Mouse (Mus musculus) forebrain, embryonic 13.5 days (tissue): ENCODE results near the gene Fat2. TPM values are rescaled to one million over a fixed set of nuclear protein-coding genes. Genes with fewer than 3 reads are reported as not detected.

Experiments
- ATAC-seq: fragments of 200-750 bp; cut with Nextera tagmentation; 2 replicates; pipeline ENCODE4 v1.8.0; 2017
- H3K27ac ChIP-seq: fragments of 300-500 bp; sonication (generic); 2 replicates; pipeline ENCODE4 v1.5.1; 2015; ENCODE audit warnings: inconsistent platforms, mild to moderate bottlenecking, moderate library complexity
- H3K27me3 ChIP-seq: fragments of 300-500 bp; sonication (generic); 2 replicates; pipeline ENCODE4 v1.6.1; 2015; ENCODE audit warnings: mild to moderate bottlenecking, inconsistent platforms
- H3K36me3 ChIP-seq: fragments of 300-500 bp; sonication (generic); 2 replicates; pipeline ENCODE4 v1.6.1; 2015; ENCODE audit warnings: mild to moderate bottlenecking, inconsistent platforms; ENCODE audit not compliant: poor library complexity, severe bottlenecking
- H3K4me1 ChIP-seq: fragments of 300-500 bp; sonication (generic); 2 replicates; pipeline ENCODE4 v1.6.1; 2015; ENCODE audit warnings: inconsistent platforms
- H3K4me2 ChIP-seq: fragments of 300-500 bp; sonication (generic); 2 replicates; pipeline ENCODE4 v1.6.1; 2015; ENCODE audit warnings: inconsistent platforms, mild to moderate bottlenecking, moderate library complexity
- H3K4me3 ChIP-seq: fragments of 300-500 bp; sonication (generic); 2 replicates; pipeline ENCODE4 v1.5.1; 2015; ENCODE audit warnings: mild to moderate bottlenecking, inconsistent platforms
- H3K9ac ChIP-seq: fragments of 300-500 bp; sonication (generic); 2 replicates; pipeline ENCODE4 v1.6.1; 2015; ENCODE audit warnings: mild to moderate bottlenecking, inconsistent platforms
- H3K9me3 ChIP-seq: fragments of 300-500 bp; sonication (generic); replicated peaks from 2 replicates; pipeline ENCODE4 v1.6.1; 2016; ENCODE audit warnings: inconsistent platforms
- WGBS: fragments of 180-500 bp; shearing (Covaris S2); methylation state at CpG from one replicate; pipeline ENCODE4 v1.1.7; 2015; 5-methylcytosine and 5-hydroxymethylcytosine counted together
- polyA plus RNA-seq: library from polyadenylated mRNA; unstranded; fragments of >200 nt; fragmentation: Nextera tagmentation; extraction: Ambion mirVana; gene quantifications from 2 replicates; pipeline ENCODE4 v1.2.1, GENCODE M21; 2015

The Fat2 gene
- polyA plus RNA-seq = not detected in 2 replicates

DNA sequence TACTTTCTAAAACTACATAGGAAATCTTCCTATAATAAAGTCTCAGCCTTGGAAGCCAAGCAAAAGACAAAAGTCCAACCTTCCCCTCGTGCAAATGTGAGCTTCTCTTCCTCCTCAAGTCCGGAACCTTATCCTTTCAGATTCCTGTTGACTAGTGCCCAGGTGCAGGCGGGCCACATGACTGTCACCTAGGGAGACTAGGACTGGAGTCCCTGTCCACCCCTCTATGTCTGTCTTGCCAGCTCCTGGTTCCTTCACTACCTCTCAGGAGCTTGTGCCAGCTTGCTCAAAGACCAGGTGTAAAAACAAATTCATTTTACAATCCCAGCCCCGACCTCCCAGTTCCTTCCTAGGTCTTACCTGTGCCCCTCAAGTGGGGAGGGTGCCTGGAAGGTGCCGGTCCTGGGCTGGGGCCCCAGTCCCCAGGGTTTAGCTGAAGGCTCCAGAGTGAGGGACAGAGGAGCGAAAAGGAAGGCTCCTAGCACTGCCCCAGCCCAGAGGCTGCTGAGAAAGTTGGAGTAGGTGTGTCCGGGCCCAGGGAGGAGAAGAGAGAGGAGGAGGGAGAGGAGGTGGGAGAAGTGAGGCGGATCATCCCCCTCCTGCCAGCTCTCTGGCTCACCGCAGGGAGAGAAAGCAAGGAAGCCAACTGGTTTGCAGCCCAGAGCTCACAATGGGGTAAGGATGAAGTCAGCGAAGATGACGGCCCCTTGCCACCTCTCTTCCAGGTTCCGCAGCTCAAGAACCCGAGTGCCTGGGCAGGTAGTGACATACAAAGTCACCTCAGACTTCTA lies at the start of gene Fat2:
TSS of gene Fat2 (minus strand) at position 464 of the 791 bp plus-strand sequence.
- H3K27me3 ChIP-seq = no peaks in the 10 kb centered on the region
- ATAC-seq = no peak
- 47% methylated on average over 13 of the region's 13 CpGs for WGBS

DNA sequence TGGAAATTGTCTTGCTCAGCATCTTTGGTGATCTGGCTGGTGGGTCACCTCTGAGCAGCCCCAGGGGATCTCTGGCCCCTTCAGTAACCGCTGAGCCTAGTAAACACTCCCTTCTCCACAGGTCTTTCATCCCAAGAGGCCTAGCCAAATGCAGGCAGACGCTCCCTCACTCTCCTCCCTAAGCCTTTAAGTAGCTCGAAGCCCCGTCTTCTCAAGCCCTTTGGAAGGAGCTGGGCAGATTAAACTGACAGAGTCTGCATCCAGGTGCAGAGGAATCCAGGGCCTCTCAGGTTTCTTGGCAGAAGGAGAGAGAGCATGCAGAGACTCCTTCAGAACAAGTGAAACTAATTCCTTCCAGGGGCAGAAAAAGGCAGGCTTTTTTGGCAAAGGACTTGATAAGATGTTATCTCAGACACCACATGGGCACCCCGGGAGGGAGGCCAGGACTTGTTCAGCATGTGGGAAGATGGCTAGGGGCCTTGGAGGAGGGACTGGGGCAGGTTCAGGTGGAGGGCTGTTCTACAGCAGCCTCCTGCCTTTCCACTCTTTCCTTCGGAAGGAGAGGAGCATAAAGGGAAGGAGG lies 47.2 kb upstream of the Fat2 start:
- no peak overlapping the region for H3K9ac ChIP-seq
- WGBS = 25% methylated on average over 6 of the region's 6 CpGs
- H3K4me1 ChIP-seq = peaks cover under 1% of the 10 kb centered on the region; the same call in 1 of the 2 replicates
- H3K4me3 ChIP-seq = no peak overlapping the region
- no peak for ATAC-seq
- no peaks in the 10 kb centered on the region for H3K9me3 ChIP-seq
- H3K36me3 ChIP-seq = no peaks in the 10 kb centered on the region
- no peak overlapping the region for H3K27ac ChIP-seq
- H3K4me2 ChIP-seq = no peak overlapping the region
- H3K27me3 ChIP-seq = peaks cover 5% of the 10 kb centered on the region; the same call in 1 of the 2 replicates

More for the DNA sequence above, at the start of gene Fat2:
- H3K36me3 ChIP-seq = no peaks in the 10 kb centered on the region
- no peaks in the 10 kb centered on the region for H3K9me3 ChIP-seq
- H3K4me1 ChIP-seq = no peaks in the 10 kb centered on the region
- H3K4me3 ChIP-seq = no peak within 1 kb of the TSS
- H3K27ac ChIP-seq = no peak within 1 kb of the TSS
- no peak within 1 kb of the TSS for H3K4me2 ChIP-seq
- H3K9ac ChIP-seq = no peak within 1 kb of the TSS

DNA sequence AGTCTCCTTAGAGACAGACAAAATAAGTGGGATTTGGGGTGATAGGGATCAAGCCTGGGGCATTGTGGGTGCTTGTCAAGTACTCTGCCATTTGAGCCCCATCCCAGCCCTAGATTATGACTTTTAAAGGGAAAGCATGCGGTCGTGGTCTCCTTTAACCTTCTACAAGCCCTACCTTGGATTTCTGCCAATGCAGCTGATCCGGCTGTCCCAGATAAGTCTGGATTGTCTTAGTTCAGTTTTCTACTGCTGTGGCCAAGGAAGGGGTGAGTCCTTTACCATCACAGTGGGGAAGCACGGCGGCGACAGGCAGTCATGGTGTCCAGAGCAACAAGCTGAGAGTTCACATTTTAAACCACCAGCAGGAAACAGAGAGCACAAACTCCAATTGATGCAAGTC lies 44.5 kb upstream of the Fat2 start:
- ATAC-seq = no peak
- no peaks in the 10 kb centered on the region for H3K36me3 ChIP-seq
- WGBS = 63% methylated on average over 6 of the region's 6 CpGs
- H3K4me3 ChIP-seq = no peak overlapping the region
- H3K27me3 ChIP-seq = no peaks in the 10 kb centered on the region
- no peak overlapping the region for H3K4me2 ChIP-seq
- H3K9ac ChIP-seq = no peak overlapping the region
- H3K27ac ChIP-seq = no peak overlapping the region
- H3K9me3 ChIP-seq = no peaks in the 10 kb centered on the region
- H3K4me1 ChIP-seq = peaks cover 6% of the 10 kb centered on the region; the same call in 1 of the 2 replicates

- WGBS = 63% methylated on average over 5 of the region's 5 CpGs
Observed at GRCm38 (mm10) chr11:55378371-55378770, 42.0 kb upstream of the Fat2 start.

GRCm38 (mm10) chr11:55373838-55374237 lies 37.5 kb upstream of the Fat2 start:
- 57% methylated on average over 6 of the region's 6 CpGs for WGBS
- H3K4me1 ChIP-seq = peaks cover 6% of the 10 kb centered on the region; the same call in 1 of the 2 replicates
- H3K9me3 ChIP-seq = no peaks in the 10 kb centered on the region
- H3K4me2 ChIP-seq = no peak overlapping the region
- 0 out of 2 replicates have a peak, but pooled peaks cover 5% of the 10 kb centered on the region for H3K27me3 ChIP-seq
- H3K9ac ChIP-seq = no peak overlapping the region
- no peak overlapping the region for H3K4me3 ChIP-seq
- ATAC-seq = no peak
- no peaks in the 10 kb centered on the region for H3K36me3 ChIP-seq
- no peak overlapping the region for H3K27ac ChIP-seq

More at GRCm38 (mm10) chr11:55378371-55378770, 42.0 kb upstream of the Fat2 start:
- ATAC-seq = peak; percentile 75
- Histone ChIP-seq H3K4me1 (peaks cover 6% of the 10 kb centered on the region; the same call in 1 of the 2 replicates), H3K9ac (no peak overlapping the region), H3K36me3 (no peaks in the 10 kb centered on the region), H3K27me3 (0 out of 2 replicates have a peak, but pooled peaks cover 5% of the 10 kb centered on the region), H3K9me3 (no peaks in the 10 kb centered on the region), H3K4me2 (no peak overlapping the region), H3K4me3 (no peak overlapping the region), H3K27ac (no peak overlapping the region)

DNA sequence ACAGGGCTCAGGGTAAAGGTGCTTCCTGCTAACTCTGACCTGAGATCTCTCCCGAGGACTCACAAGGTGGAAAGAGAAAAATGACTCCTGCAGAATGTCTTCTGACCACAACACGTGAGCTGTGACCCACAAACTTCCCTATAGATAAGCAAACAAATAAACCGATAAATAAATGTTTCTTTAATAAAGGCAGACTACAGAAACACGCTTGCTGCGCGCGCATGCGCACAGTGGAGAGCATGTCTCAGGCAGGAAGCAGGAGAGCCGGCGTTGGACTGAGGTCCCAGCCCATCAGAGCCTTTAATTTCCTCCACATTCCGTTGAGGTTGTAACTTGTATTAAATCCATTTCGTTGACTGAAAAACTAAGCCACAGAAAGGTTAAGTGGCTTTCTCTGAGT lies 37.0 kb upstream of the Fat2 start:
- Histone ChIP-seq H3K27ac (no peak overlapping the region), H3K36me3 (no peaks in the 10 kb centered on the region), H3K27me3 (0 out of 2 replicates have a peak, but pooled peaks cover 5% of the 10 kb centered on the region), H3K4me2 (no peak overlapping the region), H3K9me3 (no peaks in the 10 kb centered on the region), H3K4me3 (no peak overlapping the region), H3K9ac (no peak overlapping the region), H3K4me1 (peaks cover 3% of the 10 kb centered on the region; the same call in 1 of the 2 replicates)
- ATAC-seq = no peak
- 91% methylated on average over 12 of the region's 12 CpGs for WGBS

DNA sequence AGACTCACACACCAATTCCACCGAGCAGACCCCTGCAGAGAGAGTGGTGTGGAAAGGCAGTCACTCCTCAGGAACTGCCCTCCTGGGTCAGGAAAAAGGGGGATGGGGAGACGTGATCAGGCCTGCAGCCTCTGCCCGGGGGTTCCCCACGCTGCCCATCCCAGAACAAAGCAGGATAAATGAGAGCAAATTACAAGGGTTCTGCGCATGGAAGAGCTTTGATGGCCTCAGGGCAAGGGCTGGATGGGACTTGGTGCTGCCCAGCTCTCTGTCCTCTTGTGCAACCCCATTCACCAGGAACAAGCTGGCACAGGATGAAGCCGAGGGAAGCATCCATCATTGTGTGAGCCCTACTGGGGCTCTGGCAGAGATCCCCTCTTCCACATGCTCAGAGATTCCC lies 35.6 kb upstream of the Fat2 start:
- Histone ChIP-seq H3K9me3 (no peaks in the 10 kb centered on the region), H3K27me3 (0 out of 2 replicates have a peak, but pooled peaks cover 5% of the 10 kb centered on the region), H3K27ac (no peak overlapping the region), H3K4me1 (no peaks in the 10 kb centered on the region), H3K36me3 (no peaks in the 10 kb centered on the region), H3K4me2 (no peak overlapping the region), H3K4me3 (no peak overlapping the region), H3K9ac (no peak overlapping the region)
- no peak for ATAC-seq
- WGBS = 47% methylated on average over 6 of the region's 6 CpGs

DNA sequence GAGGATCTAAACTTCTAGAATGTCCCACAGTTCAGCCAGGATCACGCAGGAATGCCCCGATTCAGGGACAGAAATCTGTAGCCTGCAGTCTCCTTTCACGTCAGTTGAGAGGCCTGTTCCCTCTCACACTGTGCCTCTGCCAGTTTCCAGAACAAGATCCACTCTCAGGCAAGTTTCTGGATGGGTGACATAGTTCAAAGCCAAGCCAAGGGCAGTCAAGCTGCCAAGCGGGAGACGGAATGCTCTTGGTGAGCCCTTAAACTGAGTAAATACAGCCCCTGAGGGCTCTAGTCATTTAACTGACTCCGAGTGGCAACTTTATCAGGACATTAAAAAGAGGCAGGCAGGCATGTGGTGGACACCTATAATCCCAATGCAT lies 32.7 kb upstream of the Fat2 start:
- Histone ChIP-seq H3K27me3 (no peaks in the 10 kb centered on the region), H3K4me3 (no peak overlapping the region), H3K4me1 (no peaks in the 10 kb centered on the region), H3K4me2 (no peak overlapping the region), H3K36me3 (no peaks in the 10 kb centered on the region), H3K9ac (no peak overlapping the region), H3K9me3 (no peaks in the 10 kb centered on the region), H3K27ac (no peak overlapping the region)
- WGBS = 72% methylated on average over 6 of the region's 6 CpGs
- no peak for ATAC-seq

DNA sequence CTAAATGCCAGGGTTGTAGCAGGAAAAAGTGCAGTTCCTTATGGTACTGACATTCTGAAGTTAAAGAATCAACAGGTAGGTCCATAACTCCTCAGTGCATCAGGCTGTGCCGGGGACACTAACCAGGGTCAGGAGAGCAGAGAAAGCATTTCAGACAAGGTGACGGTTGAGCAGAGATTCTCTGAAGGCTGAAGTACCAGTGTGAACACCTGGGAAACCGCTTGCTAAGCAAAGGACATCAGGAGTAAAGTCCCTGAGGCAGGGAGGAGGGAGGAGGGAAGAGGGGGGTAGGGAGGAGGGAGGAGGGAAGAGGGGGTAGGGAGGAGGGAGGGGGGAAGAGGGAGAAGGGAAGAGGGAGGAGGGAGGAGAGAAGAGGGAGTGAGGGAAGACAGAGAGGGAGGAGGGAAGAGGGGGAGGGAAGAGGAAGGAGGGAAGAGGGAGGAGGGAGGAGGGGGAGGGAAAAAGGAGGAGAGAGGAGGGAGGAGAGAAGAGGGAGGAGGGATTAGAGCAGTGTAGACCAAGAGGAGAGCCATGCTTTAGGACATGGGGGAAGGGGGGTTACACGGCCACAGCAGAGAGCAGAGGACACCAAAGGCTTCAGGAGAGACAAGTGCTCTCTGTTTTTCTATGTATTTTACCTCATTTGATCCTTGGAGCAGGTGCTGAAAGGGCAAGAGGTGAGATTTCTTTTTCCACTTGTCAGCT lies 32.2 kb upstream of the Fat2 start:
- Histone ChIP-seq H3K4me2 (no peak overlapping the region), H3K9me3 (no peaks in the 10 kb centered on the region), H3K9ac (no peak overlapping the region), H3K4me3 (no peak overlapping the region), H3K27ac (no peak overlapping the region), H3K36me3 (no peaks in the 10 kb centered on the region), H3K4me1 (no peaks in the 10 kb centered on the region), H3K27me3 (no peaks in the 10 kb centered on the region)
- no peak for ATAC-seq
- WGBS = 72% methylated on average over 4 of the region's 4 CpGs

DNA sequence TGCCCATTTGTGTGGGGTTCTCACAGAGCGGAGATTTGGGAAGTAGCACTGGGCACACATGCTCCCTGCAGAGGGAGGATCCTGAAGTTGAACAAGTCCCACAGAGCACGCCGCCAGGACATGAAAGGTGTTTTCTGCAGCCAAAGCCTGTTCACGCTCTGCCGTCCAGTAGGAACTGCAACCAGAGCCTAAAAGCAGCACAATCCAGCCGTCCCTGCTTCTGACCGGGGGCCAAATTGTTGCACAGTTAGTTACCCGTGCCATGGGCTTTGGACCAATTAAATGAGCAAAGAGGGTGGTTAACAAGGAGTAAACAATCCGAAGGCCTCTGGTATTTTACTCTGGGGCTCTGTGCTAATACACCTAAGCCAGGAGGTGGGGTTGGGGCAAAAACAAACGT lies 31.4 kb upstream of the Fat2 start:
- 67% methylated on average over 10 of the region's 10 CpGs for WGBS
- ATAC-seq = no peak

GRCm38 (mm10) chr11:55365840-55366239 lies 29.5 kb upstream of the Fat2 start:
- H3K27me3 ChIP-seq = no peaks in the 10 kb centered on the region
- no peak for ATAC-seq
- H3K4me3 ChIP-seq = no peak overlapping the region
- H3K9me3 ChIP-seq = no peaks in the 10 kb centered on the region
- 78% methylated on average over 5 of the region's 5 CpGs for WGBS
- H3K4me1 ChIP-seq = no peaks in the 10 kb centered on the region
- no peaks in the 10 kb centered on the region for H3K36me3 ChIP-seq
- no peak overlapping the region for H3K4me2 ChIP-seq
- H3K27ac ChIP-seq = no peak overlapping the region
- H3K9ac ChIP-seq = no peak overlapping the region

More for the DNA sequence above, 31.4 kb upstream of the Fat2 start:
- Histone ChIP-seq H3K27ac (no peak overlapping the region), H3K4me3 (no peak overlapping the region), H3K9me3 (no peaks in the 10 kb centered on the region), H3K9ac (no peak overlapping the region), H3K4me2 (no peak overlapping the region), H3K36me3 (no peaks in the 10 kb centered on the region), H3K4me1 (no peaks in the 10 kb centered on the region), H3K27me3 (no peaks in the 10 kb centered on the region)

GRCm38 (mm10) chr11:55365242-55365641 lies 28.9 kb upstream of the Fat2 start:
- 55% methylated on average over 4 of the region's 4 CpGs for WGBS
- ATAC-seq = no peak
- H3K4me3 ChIP-seq = no peak overlapping the region
- no peaks in the 10 kb centered on the region for H3K36me3 ChIP-seq
- H3K4me2 ChIP-seq = no peak overlapping the region
- no peaks in the 10 kb centered on the region for H3K27me3 ChIP-seq
- no peak overlapping the region for H3K27ac ChIP-seq
- no peaks in the 10 kb centered on the region for H3K4me1 ChIP-seq
- no peaks in the 10 kb centered on the region for H3K9me3 ChIP-seq
- no peak overlapping the region for H3K9ac ChIP-seq
